Mouse (Mus musculus) hindbrain, embryonic 16.5 days (tissue): ENCODE measurements around the gene Ip6k3. TPM values are rescaled to one million over a fixed set of nuclear protein-coding genes. Genes with fewer than 3 reads are reported as not detected.
A peak's percentile ranks its signal among the peaks of the same experiment; 100 is the strongest.

ENCODE experiments used
- ATAC-seq: fragments of 200-750 bp; cut with Nextera tagmentation; 2 replicates; pipeline ENCODE4 v1.8.0; 2017; ENCODE audit warnings: moderate TSS enrichment, moderate library complexity
- H3K27ac ChIP-seq: fragments of 300-500 bp; sonication (generic); 2 replicates; pipeline ENCODE4 v1.5.1; 2014; ENCODE audit warnings: low read depth, mild to moderate bottlenecking, control low read depth, low read length, moderate library complexity
- H3K27me3 ChIP-seq: fragments of 300-500 bp; sonication (generic); replicated peaks from 2 replicates; pipeline ENCODE4 v1.6.1; 2014; ENCODE audit warnings: low read length; ENCODE audit not compliant: control insufficient read depth, insufficient read depth
- H3K36me3 ChIP-seq: fragments of 300-500 bp; sonication (generic); 2 replicates; pipeline ENCODE4 v1.6.1; 2014; ENCODE audit warnings: mild to moderate bottlenecking, low read length, moderate library complexity, mixed read lengths; ENCODE audit not compliant: control insufficient read depth, insufficient read depth
- H3K4me1 ChIP-seq: fragments of 300-500 bp; sonication (generic); 2 replicates; pipeline ENCODE4 v1.6.1; 2014; ENCODE audit warnings: low read depth, low read length; ENCODE audit not compliant: control insufficient read depth, insufficient read depth
- H3K4me2 ChIP-seq: fragments of 300-500 bp; sonication (generic); 2 replicates; pipeline ENCODE4 v1.6.1; 2014; ENCODE audit warnings: mild to moderate bottlenecking, low read length, control low read depth, moderate library complexity
- H3K4me3 ChIP-seq: fragments of 300-500 bp; sonication (generic); 2 replicates; pipeline ENCODE4 v1.5.1; 2014; ENCODE audit warnings: mild to moderate bottlenecking, low read length, control low read depth, moderate library complexity
- H3K9ac ChIP-seq: fragments of 300-500 bp; sonication (generic); 2 replicates; pipeline ENCODE4 v1.6.1; 2014; ENCODE audit warnings: low read depth, mild to moderate bottlenecking, control low read depth, low read length, moderate library complexity
- H3K9me3 ChIP-seq: fragments of 300-500 bp; sonication (generic); 2 replicates; pipeline ENCODE4 v1.6.1; 2014; ENCODE audit warnings: mild to moderate bottlenecking, low read length, moderate library complexity; ENCODE audit not compliant: control insufficient read depth
- WGBS: fragments of 180-500 bp; shearing (Covaris S2); extraction: QIAGEN DNeasy Blood & Tissue Kit; methylation state at CpG from one replicate; pipeline ENCODE4 v1.1.7; 2014; 5-methylcytosine and 5-hydroxymethylcytosine counted together
- polyA plus RNA-seq: library from polyadenylated mRNA; unstranded; fragments of >200 nt; fragmentation: Nextera tagmentation; extraction: Ambion mirVana; gene quantifications from 2 replicates; pipeline ENCODE4 v1.2.1, GENCODE M21; 2015

The Ip6k3 gene
- polyA plus RNA-seq, 1 experiment from 2014 or later = 0.31 TPM

- H3K27me3 ChIP-seq = no peaks in the 10 kb centered on the region
- no peak overlapping the region for H3K27ac ChIP-seq
- no peaks in the 10 kb centered on the region for H3K36me3 ChIP-seq
- H3K4me2 ChIP-seq = no peak overlapping the region
- no peak for ATAC-seq
- no peak overlapping the region for H3K9ac ChIP-seq
- H3K4me3 ChIP-seq = no peak overlapping the region
- peaks cover 27% of the 10 kb centered on the region for H3K4me1 ChIP-seq
- WGBS = 47% methylated on average over 7 of the region's 7 CpGs
- H3K9me3 ChIP-seq = no peaks in the 10 kb centered on the region
Measured at GRCm38 (mm10) chr17:27150871-27151270, 16.7 kb downstream of the Ip6k3 start.

DNA sequence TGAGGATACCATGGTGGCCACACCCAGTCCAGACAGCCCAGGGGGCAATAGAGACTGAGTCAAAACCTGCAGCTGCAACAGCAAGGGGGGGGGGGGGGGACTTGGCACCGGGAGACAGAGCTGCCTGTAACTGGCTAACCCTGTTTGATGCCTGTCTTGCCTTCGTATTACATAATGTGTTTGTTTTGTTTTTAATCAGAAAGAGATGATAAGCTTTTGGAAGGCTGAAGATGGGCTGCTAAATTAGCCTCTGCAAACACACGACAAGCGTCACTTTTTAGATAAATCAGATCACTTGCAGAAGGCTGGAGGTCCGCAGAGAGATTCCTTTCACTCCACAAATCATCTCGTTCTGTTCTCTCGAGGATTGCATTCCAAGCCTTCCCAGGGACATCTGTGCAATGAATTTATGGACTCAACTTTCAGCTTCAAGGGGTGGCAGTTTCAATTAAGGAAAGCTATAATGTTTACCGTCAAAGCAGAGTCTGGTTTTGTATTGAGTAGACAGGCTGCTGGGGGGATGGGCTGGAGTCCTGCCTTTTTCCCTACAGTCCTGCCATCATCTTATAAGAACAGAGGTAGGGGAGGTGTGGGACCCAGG, 21.2 kb downstream of the Ip6k3 start:
- Histone ChIP-seq H3K36me3 (no peaks in the 10 kb centered on the region), H3K4me1 (peaks cover 18% of the 10 kb centered on the region), H3K4me3 (no peak overlapping the region), H3K27me3 (no peaks in the 10 kb centered on the region; the same call in 1 of the 2 replicates), H3K27ac (no peak overlapping the region), H3K4me2 (no peak overlapping the region), H3K9me3 (no peaks in the 10 kb centered on the region), H3K9ac (no peak overlapping the region)
- no peak for ATAC-seq
- whole genome bisulfite sequencing = 15% methylated on average over 8 of the region's 8 CpGs

- no peak for ATAC-seq
- no peak overlapping the region for H3K4me2 ChIP-seq
- H3K9me3 ChIP-seq = no peaks in the 10 kb centered on the region
- 80% methylated on average over 4 of the region's 4 CpGs for WGBS
- no peak overlapping the region for H3K27ac ChIP-seq
- no peaks in the 10 kb centered on the region; the same call in 1 of the 2 replicates for H3K27me3 ChIP-seq
- H3K4me1 ChIP-seq = peaks cover 23% of the 10 kb centered on the region
- no peak overlapping the region for H3K9ac ChIP-seq
- no peak overlapping the region for H3K4me3 ChIP-seq
- no peaks in the 10 kb centered on the region for H3K36me3 ChIP-seq
Measured at GRCm38 (mm10) chr17:27144152-27144551, 23.4 kb downstream of the Ip6k3 start.

DNA sequence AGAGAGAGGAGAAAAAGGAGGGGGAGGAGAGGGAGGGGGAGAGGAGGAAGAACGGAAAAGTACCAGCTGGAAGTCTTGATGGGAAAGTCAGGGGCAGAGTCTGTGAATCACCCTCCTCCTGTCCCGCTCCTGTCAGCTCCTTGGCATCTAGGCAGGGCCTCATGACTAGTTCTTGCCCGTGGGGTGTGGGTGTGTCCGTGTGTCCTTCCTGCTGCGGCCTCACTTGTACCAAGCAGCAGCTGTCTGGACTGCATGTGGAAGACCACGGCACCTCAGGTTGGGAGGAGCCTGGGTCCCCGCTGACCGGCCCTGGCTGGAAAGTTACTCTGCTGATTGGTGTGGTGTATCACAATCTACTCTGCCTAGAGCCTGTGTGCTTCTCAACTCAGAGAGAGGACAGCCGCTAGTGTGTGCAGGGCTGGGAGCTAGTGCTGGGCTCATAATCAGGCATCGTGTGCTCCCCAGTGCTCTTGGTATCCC, 25.6 kb downstream of the Ip6k3 start:
- H3K4me2 ChIP-seq = no peak overlapping the region
- H3K27me3 ChIP-seq = no peaks in the 10 kb centered on the region; the same call in 1 of the 2 replicates
- no peak overlapping the region for H3K9ac ChIP-seq
- H3K4me3 ChIP-seq = no peak overlapping the region
- WGBS = 41% methylated on average over 10 of the region's 10 CpGs
- peaks cover 20% of the 10 kb centered on the region for H3K4me1 ChIP-seq
- H3K9me3 ChIP-seq = no peaks in the 10 kb centered on the region
- no peak for ATAC-seq
- H3K36me3 ChIP-seq = no peaks in the 10 kb centered on the region
- no peak overlapping the region for H3K27ac ChIP-seq

DNA sequence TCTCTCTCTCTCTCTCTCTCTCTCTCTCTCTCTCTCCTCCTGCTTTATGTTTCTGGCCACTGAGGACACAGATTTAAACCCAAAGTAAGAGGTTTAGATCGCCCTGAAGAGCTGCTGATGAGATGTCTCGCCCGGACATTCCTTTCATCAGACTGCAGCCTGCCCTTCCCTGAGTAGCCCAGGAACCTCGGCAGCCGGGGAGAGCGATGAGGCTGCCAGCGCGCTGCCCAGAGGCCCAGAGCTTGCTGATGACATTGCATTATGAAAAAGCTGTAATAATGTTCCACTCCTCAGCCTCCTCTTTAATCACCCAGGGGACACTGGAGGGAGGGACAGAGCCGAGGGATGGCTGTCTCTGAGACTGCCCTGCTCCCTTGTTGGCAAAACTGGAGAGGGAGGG, 27.3 kb downstream of the Ip6k3 start:
- H3K4me3 ChIP-seq = no peak overlapping the region
- H3K27me3 ChIP-seq = no peaks in the 10 kb centered on the region
- peaks cover 17% of the 10 kb centered on the region for H3K4me1 ChIP-seq
- 31% methylated on average over 9 of the region's 9 CpGs for WGBS
- H3K9ac ChIP-seq = 0 out of 2 replicates have a peak overlapping the region, but pooled peaks have one; percentile 23
- H3K4me2 ChIP-seq = no peak overlapping the region
- no peaks in the 10 kb centered on the region for H3K36me3 ChIP-seq
- no peaks in the 10 kb centered on the region for H3K9me3 ChIP-seq
- no peak for ATAC-seq
- peak overlapping the region; percentile 40; the same call in 1 of the 2 replicates for H3K27ac ChIP-seq

GRCm38 (mm10) chr17:27139304-27139703, 28.3 kb downstream of the Ip6k3 start:
- no peaks in the 10 kb centered on the region for H3K27me3 ChIP-seq
- H3K36me3 ChIP-seq = no peaks in the 10 kb centered on the region
- ATAC-seq = no peak
- no peak overlapping the region for H3K9ac ChIP-seq
- 0 out of 2 replicates have a peak overlapping the region, but pooled peaks have one; percentile 44 for H3K27ac ChIP-seq
- no peak overlapping the region for H3K4me3 ChIP-seq
- no peaks in the 10 kb centered on the region for H3K9me3 ChIP-seq
- H3K4me2 ChIP-seq = no peak overlapping the region
- H3K4me1 ChIP-seq = peaks cover 17% of the 10 kb centered on the region
- 36% methylated on average over 7 of the region's 7 CpGs for WGBS

DNA sequence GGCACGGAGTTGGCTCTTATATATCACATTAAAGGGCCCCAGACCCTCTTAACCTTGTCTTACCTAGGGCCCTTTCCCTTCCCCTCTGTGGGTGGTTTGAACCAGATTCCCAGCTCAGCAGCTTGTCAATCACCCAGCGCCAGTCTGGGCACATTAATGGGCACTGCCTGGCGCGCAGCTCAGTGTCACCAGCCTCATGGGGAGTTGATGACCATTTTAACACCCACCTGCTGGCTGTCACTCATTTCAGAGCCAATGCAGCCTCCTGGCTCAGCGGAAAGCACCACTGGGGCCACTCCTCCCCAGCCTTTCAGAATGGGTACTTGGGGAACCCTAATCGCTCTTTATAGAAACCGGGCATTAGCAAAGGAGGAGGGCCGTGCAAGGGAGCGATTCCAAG, 29.2 kb downstream of the Ip6k3 start:
- Histone ChIP-seq H3K27ac (no peak overlapping the region), H3K27me3 (no peaks in the 10 kb centered on the region), H3K9ac (no peak overlapping the region), H3K9me3 (no peaks in the 10 kb centered on the region), H3K36me3 (no peaks in the 10 kb centered on the region), H3K4me2 (no peak overlapping the region), H3K4me3 (no peak overlapping the region), H3K4me1 (peaks cover 17% of the 10 kb centered on the region)
- ATAC-seq = no peak
- 40% methylated on average over 9 of the region's 9 CpGs for WGBS

GRCm38 (mm10) chr17:27134715-27135114, 32.9 kb downstream of the Ip6k3 start:
- no peak for ATAC-seq
- no peaks in the 10 kb centered on the region for H3K27me3 ChIP-seq
- no peaks in the 10 kb centered on the region for H3K9me3 ChIP-seq
- H3K4me2 ChIP-seq = no peak overlapping the region
- no peak overlapping the region for H3K27ac ChIP-seq
- 38% methylated on average over 3 of the region's 3 CpGs for WGBS
- H3K9ac ChIP-seq = no peak overlapping the region
- peaks cover 36% of the 10 kb centered on the region for H3K4me1 ChIP-seq
- no peak overlapping the region for H3K4me3 ChIP-seq
- H3K36me3 ChIP-seq = no peaks in the 10 kb centered on the region

DNA sequence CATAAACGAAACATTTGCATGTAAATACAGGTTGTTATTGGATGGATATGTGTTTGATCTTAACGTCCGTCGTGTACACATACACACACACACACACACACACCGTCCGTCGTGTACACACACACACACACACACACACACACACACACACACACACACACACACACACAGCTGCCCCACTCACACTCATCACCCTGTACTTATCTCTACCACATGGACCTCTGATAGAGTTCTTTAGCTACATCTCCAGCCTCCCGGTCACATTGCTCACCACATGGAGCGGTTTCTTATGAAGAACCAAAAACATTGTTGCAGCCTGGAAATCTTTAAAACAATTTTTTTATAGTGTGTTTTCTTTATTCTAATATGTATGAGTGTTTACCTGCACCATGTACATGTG, 33.4 kb downstream of the Ip6k3 start:
- no peaks in the 10 kb centered on the region for H3K9me3 ChIP-seq
- peak; percentile 7 for ATAC-seq
- H3K27ac ChIP-seq = peak overlapping the region; percentile 70
- peaks cover 35% of the 10 kb centered on the region for H3K4me1 ChIP-seq
- WGBS = 23% methylated on average over 9 of the region's 9 CpGs
- H3K4me3 ChIP-seq = peak overlapping the region; percentile 76
- no peaks in the 10 kb centered on the region for H3K27me3 ChIP-seq
- peak overlapping the region; percentile 54 for H3K4me2 ChIP-seq
- H3K9ac ChIP-seq = peak overlapping the region; percentile 86
- H3K36me3 ChIP-seq = no peaks in the 10 kb centered on the region
